ENCODE assay signal across 9 mouse cellular contexts in the genomic region with DNA sequence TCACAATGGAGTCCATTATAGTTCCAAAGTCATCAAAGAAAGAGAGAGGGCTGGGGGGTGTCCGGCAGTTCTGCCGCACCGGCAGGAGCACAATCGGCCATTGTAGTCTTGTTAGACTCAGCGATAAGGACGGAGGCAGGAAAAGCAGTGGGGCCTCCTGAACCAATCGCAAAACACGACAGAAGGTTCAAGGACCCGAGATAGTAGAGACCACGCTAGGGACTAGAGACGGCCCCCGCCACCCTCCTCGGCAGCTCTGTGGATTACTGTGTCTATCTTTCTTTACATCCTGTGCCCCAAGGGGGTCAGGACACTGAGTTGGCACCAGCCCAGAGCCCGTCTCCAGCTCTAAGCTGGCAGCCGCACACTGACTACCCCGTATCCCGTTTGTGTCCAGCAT. TPM values are rescaled to one million over a fixed set of nuclear protein-coding genes. Genes with fewer than 3 reads are reported as not detected.
DNase-seq lines count a peak whose midpoint lies in the region; ATAC-seq lines count a peak whose summit lies in the region.
"Had no signal": no experiment of that assay in that cellular context is flagged by ENCODE, and none has a peak within 500 bp of the region (broad histone marks: within the 10 kb centered on the region; RNA-seq: fewer than 3 reads in every experiment).

No protein-coding gene starts in this region.

- no peak for DNase-seq in heart, embryonic 10.5 days (ENCODE audit: low spot score)
- DNase-seq in heart, adult 8-10 months (ENCODE audit: low spot score), result no peak
- peak; percentile 40 for DNase-seq in heart, postnatal 4 days
- peak; percentile 9 for DNase-seq in lung, postnatal 36 days
- no peak for DNase-seq in urinary bladder, postnatal 36 days (ENCODE audit: low spot score in 2 of 2)
- no peak for DNase-seq in layer of hippocampus, adult 8-10 months (ENCODE audit: low spot score in 2 of 2)
- DNase-seq in adrenal gland, postnatal 14 days, result no peak

- 31% methylated on average over 17 of the region's 17 CpGs for WGBS in heart, embryonic 10.5 days

- H3K4me1 ChIP-seq in heart, embryonic 10.5 days, result peaks cover 41% of the 10 kb centered on the region

- H3K9me3 ChIP-seq in heart, embryonic 10.5 days, result no peaks in the 10 kb centered on the region
- H3K9me3 ChIP-seq: limb, embryonic 12.5 days had no signal

- H3K27ac ChIP-seq in heart, embryonic 10.5 days, result peak overlapping the region; percentile 75

- H3K36me3 ChIP-seq in heart, embryonic 10.5 days, result no peaks in the 10 kb centered on the region
- H3K36me3 ChIP-seq: limb, embryonic 12.5 days had no signal

- H3K27me3 ChIP-seq in heart, embryonic 10.5 days (ENCODE audit: insufficient read depth, poor library complexity, severe bottlenecking), result peaks cover 69% of the 10 kb centered on the region

- peak overlapping the region; percentile 3; the same call in 1 of the 2 replicates for H3K4me3 ChIP-seq in heart, embryonic 10.5 days
- H3K4me3 ChIP-seq: limb, embryonic 12.5 days had no signal

- ATAC-seq in CD4-positive, CD25-positive, alpha-beta regulatory T cell, adult 4 months, result peak; percentile 57

RNA-seq across cellular contexts. Expression of a gene that starts 48.6 kb away (rescaled TPM):
- 8.9 and 9.0 TPM in 2 replicates for polyA plus RNA-seq in heart, embryonic 10.5 days (2016; fragmentation: Nextera tagmentation; extraction: Ambion mirVana)
- 10 to 100 TPM in 1 of 4 experiments, 1 to 10 TPM in 3; 5.2 to 12.8 (median 8.4) TPM for total RNA-seq in heart, adult 8-10 months (2022)
- 1 to 10 TPM; 1.7 to 3.7 TPM for polyA plus RNA-seq in CD4-positive, CD25-positive, alpha-beta regulatory T cell, adult 4 months (2017; shearing (Covaris generic))
- 10 to 100 TPM; 30.5 to 34.9 TPM for total RNA-seq in heart, postnatal 4 days (2021)
- 10 to 100 TPM; 40.7 to 47.2 (median 44.0) TPM for total RNA-seq in layer of hippocampus, adult 8-10 months (2022)
- total RNA-seq in adrenal gland, postnatal 14 days (2021), result 105 and 156 TPM in 2 replicates

Comparison
In these comparisons a context has a peak if more than half of its experiments do, and no peak if none do; other contexts are left out.
1. DNase-seq: peak in heart, postnatal 4 days (single experiment) and lung, postnatal 36 days (single experiment); none in heart, embryonic 10.5 days (single experiment), heart, adult 8-10 months (single experiment), urinary bladder, postnatal 36 days (0 of 2), layer of hippocampus, adult 8-10 months (0 of 2) and adrenal gland, postnatal 14 days (single experiment).